Mouse (Mus musculus): ENCODE measurements at regions not wholly inside any gene's neighbourhood (a gene's known extent, or its start where the extent isn't known, plus 50 kb on each side); places are given as distances from the start of the nearest gene placed in this dataset.
A peak's percentile ranks its signal among the peaks of the same experiment; 100 is the strongest.

DNA sequence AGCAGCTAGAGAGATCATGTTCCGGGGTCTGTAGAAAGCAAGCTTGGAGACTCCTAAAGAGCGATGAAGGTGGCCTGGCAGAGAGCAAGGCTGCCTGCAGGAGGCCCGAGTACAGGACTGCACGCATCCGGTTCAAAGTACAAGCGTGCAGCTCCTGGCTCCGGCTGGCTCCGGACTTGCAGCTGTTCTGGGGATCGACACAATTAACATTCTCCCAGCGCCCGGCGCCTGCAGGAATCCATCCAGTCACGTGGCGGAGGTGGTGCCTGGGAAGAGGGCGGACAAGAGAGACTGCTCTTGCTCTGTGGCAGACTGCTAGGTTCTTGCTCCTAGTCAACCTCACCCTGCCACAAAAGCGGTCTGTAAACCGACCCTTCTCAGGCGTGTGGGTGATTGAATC, 86.9 kb downstream of the Bdh1 start:
- Histone ChIP-seq H3K4me2 (peak overlapping the region; percentile 63), H3K27me3 (replicated peaks) (no peaks in the 10 kb centered on the region), H3K9me3 (replicated peaks) (no peaks in the 10 kb centered on the region), H3K4me3 (peak overlapping the region; percentile 15), H3K27ac (ENCODE audit: poor library complexity, severe bottlenecking) (peak overlapping the region; percentile 83), H3K4me1 (replicated peaks) (peaks cover 34% of the 10 kb centered on the region), H3K36me3 (no peaks in the 10 kb centered on the region), H3K9ac (peak overlapping the region; percentile 42)
- peak; percentile 81 for ATAC-seq (ENCODE audit: insufficient number of reproducible peaks, low FRiP score)
- WGBS: 1% methylated on average over 18 of the region's 18 CpGs

DNA sequence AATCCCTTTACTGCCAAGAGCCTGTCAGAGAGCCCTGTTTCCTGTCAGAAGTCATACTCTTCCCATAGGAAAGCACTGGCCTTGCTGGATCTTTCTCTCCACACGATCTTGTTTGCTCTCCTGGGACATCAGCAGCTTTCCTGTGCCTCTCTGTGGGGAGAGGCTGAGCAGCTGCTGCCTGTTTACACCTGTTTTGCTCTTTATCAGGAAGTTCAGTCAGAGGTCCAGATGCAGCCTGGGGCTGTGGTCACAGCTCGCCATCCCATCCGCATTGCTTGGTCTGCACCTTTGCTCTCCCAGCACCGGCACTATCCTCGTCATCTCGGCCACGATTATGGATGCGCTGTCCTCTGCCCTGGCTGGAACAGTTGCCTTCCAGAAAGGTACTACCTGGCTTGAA, 88.0 kb downstream of the Bdh1 start:
- Histone ChIP-seq H3K9ac (no peak overlapping the region), H3K27ac (ENCODE audit: poor library complexity, severe bottlenecking) (no peak overlapping the region), H3K4me3 (no peak overlapping the region), H3K27me3 (replicated peaks) (no peaks in the 10 kb centered on the region), H3K4me2 (no peak overlapping the region), H3K36me3 (no peaks in the 10 kb centered on the region), H3K4me1 (replicated peaks) (peaks cover 29% of the 10 kb centered on the region), H3K9me3 (replicated peaks) (no peaks in the 10 kb centered on the region)
- 78% methylated on average over 8 of the region's 8 CpGs for WGBS
- no peak for ATAC-seq (ENCODE audit: insufficient number of reproducible peaks, low FRiP score)

DNA sequence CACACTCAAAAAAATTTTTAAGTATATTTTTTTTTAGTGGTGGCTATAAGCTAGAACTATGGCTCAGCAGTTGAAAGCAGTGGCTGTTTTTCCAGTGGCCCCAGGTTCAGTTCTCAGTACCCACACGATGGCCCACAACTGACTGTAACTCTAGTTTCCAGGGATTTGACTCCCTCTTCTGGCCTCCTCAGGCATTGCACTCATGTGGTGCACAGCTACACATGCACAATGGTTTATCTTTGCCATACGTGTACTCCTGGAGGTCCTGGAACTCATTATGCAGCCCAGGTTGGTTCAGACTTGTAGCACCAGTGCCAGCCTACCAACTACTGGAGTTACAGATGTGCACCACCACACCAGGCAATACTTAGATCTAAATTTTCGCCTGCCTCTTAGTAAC, 96.7 kb downstream of the Bdh1 start:
- WGBS: 91% methylated on average over 3 of the region's 3 CpGs

DNA sequence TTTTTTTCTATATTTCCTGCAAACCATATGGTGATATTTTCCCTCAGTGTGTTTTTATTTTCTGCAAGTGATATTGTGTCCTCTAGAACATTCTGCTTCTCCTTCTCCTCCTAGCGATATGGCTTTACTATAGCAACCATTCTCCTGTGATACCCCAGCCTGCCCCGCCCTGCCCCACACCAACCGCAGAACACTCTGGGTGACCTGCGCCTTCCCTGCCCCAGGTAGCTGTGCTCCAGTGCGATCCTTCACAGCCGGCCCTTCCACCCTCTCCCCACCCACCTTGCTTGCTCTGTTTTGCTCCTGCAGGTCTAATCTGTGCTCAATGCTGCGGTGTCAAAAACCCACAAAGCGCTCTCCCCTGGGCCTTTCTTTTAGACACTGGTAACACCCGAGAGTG, 98.0 kb downstream of the Bdh1 start:
- 76% methylated on average over 9 of the region's 9 CpGs for WGBS
- H3K9me3 ChIP-seq (replicated peaks): no peaks in the 10 kb centered on the region
- no peak overlapping the region for H3K4me3 ChIP-seq
- no peaks in the 10 kb centered on the region for H3K27me3 ChIP-seq (replicated peaks)
- no peak for ATAC-seq (ENCODE audit: insufficient number of reproducible peaks, low FRiP score)
- no peak overlapping the region for H3K27ac ChIP-seq (ENCODE audit: poor library complexity, severe bottlenecking)
- H3K36me3 ChIP-seq: no peaks in the 10 kb centered on the region
- H3K4me2 ChIP-seq: no peak overlapping the region
- no peaks in the 10 kb centered on the region for H3K4me1 ChIP-seq (replicated peaks)
- no peak overlapping the region for H3K9ac ChIP-seq

More for the DNA sequence above, 96.7 kb downstream of the Bdh1 start:
- Histone ChIP-seq H3K9me3 (replicated peaks) (no peaks in the 10 kb centered on the region), H3K4me3 (no peak overlapping the region), H3K36me3 (no peaks in the 10 kb centered on the region), H3K27me3 (replicated peaks) (no peaks in the 10 kb centered on the region), H3K9ac (no peak overlapping the region), H3K4me2 (no peak overlapping the region), H3K27ac (ENCODE audit: poor library complexity, severe bottlenecking) (no peak overlapping the region), H3K4me1 (replicated peaks) (no peaks in the 10 kb centered on the region)
- no peak for ATAC-seq (ENCODE audit: insufficient number of reproducible peaks, low FRiP score)

DNA sequence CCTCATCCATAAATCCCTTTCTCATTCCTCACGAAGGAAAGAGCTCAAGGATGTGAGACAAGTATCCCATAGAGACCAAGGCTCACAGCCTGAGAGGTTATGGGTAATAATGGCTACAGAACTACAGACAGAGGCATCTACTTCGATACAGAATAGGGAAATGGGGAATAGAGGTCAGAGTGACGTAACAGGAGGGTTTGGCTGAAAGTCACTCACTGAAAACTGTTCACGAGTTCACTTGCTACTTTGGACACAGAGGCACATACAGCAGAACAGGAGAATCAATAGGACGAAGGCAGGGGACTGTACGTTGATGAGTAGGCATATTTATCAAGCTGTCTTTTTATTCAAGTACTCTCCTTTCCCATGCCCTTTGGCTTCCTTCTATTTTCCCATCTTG, 99.7 kb downstream of the Bdh1 start:
- WGBS: 80% methylated on average over 6 of the region's 6 CpGs

DNA sequence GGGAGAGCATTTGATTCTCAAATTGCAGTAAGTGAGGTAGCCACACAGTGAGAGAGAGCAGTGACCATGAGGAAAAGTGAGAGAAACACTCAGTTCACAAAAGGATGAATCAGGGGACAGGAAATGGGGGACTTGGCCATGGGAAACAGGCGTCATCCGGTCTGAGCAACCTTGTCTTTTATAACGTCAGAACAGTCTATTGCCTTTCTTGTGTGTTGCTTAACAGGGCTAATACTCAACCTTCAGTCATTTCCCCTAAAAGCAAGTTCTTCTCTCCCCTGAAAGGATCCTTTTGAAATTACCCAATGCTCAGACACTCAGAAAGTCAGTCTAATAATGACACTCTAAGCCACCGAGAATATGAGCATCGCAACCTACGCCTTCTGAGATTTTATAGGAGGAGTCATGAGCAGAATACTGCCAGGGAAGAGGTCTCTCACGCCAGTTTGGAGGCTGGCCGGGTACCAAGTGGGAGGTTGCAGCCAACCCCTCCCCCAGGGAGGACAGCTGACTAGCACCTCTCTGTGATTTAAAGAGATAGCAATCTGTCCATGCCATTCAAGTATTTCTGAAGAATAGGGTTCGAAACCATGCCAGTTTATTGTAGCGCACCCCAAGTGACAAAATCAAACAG, 104.7 kb downstream of the Bdh1 start:
- no peak overlapping the region for H3K4me3 ChIP-seq
- no peak overlapping the region for H3K27ac ChIP-seq (ENCODE audit: poor library complexity, severe bottlenecking)
- no peaks in the 10 kb centered on the region for H3K27me3 ChIP-seq (replicated peaks)
- H3K36me3 ChIP-seq: no peaks in the 10 kb centered on the region
- no peak for ATAC-seq (ENCODE audit: insufficient number of reproducible peaks, low FRiP score)
- H3K9me3 ChIP-seq (replicated peaks): no peaks in the 10 kb centered on the region
- H3K9ac ChIP-seq: no peak overlapping the region
- H3K4me1 ChIP-seq (replicated peaks): no peaks in the 10 kb centered on the region
- no peak overlapping the region for H3K4me2 ChIP-seq
- WGBS: 73% methylated on average over 10 of the region's 10 CpGs

More for the DNA sequence above, 99.7 kb downstream of the Bdh1 start:
- H3K9ac ChIP-seq: no peak overlapping the region
- no peak for ATAC-seq (ENCODE audit: insufficient number of reproducible peaks, low FRiP score)
- H3K4me3 ChIP-seq: no peak overlapping the region
- H3K27ac ChIP-seq (ENCODE audit: poor library complexity, severe bottlenecking): no peak overlapping the region
- no peak overlapping the region for H3K4me2 ChIP-seq
- no peaks in the 10 kb centered on the region for H3K4me1 ChIP-seq (replicated peaks)
- H3K27me3 ChIP-seq (replicated peaks): no peaks in the 10 kb centered on the region
- H3K36me3 ChIP-seq: no peaks in the 10 kb centered on the region
- no peaks in the 10 kb centered on the region for H3K9me3 ChIP-seq (replicated peaks)

DNA sequence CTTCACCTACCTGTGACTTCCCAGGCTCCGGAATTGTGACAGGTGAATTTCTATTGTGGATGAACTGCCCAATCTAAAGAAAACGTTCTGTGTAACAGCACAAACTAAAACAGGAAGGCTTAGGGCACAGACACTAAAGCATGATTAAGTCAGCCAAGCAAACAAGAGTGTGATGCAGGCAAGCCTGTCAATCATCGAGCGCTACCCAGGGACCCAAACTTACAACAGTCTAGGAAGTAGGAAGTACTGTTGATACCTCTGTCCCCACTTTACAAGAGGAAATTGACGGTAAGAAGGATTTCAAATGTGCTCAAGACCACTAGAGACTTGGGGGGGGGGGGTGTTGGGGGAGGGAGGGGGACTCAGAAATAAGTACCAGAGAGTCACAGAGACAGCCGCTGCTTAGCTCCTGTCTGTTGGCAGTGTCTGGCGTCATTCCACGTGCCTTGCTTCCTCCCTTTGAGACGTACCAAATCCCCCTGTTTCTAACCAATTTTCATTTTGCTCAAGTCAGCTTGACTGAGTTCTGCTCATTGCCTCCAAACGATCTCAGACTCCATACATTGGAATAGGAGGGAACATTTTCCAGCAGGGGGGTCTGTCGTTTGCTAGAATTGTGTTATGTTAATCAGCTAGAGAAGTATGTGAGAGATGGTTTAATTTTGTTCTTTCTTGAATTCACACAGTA, 106.7 kb downstream of the Bdh1 start:
- 64% methylated on average over 11 of the region's 11 CpGs for WGBS
- no peak overlapping the region for H3K4me3 ChIP-seq
- H3K27me3 ChIP-seq (replicated peaks): no peaks in the 10 kb centered on the region
- H3K4me2 ChIP-seq: no peak overlapping the region
- no peaks in the 10 kb centered on the region for H3K36me3 ChIP-seq
- no peak for ATAC-seq (ENCODE audit: insufficient number of reproducible peaks, low FRiP score)
- no peak overlapping the region for H3K27ac ChIP-seq (ENCODE audit: poor library complexity, severe bottlenecking)
- H3K9me3 ChIP-seq (replicated peaks): no peaks in the 10 kb centered on the region
- H3K9ac ChIP-seq: no peak overlapping the region
- H3K4me1 ChIP-seq (replicated peaks): peaks cover 18% of the 10 kb centered on the region

DNA sequence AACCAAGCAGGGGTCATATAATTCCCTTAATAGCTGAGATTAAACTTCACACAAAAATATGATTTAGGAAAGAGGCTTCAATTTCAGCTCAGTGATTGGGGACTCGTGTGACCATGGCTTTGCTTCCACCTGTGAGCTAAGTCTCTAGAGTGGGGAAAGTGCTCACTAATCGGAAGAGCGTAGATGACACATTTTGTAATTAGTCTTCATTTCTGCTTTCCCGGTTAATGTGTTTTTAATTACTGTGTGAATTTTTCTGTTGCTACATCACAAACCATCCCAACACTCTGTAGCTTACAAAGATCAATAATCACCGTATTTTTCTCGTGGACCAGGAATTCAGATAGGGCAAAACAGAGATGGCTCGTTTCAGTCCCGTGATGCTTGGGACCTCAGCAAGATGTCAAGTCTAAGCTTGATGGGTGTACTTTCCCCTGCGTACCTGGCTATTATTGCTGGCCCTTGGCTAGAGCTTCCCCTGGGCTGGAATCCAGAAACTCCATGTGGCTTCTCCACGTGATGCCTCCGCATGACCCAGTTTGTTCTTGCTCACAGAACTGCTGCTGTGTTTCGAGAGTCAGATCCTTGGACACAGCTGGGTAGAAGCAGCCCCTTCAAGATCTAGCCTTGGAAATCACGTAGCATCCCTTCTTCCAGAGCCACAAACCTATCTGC, 107.3 kb downstream of the Bdh1 start:
- no peak for ATAC-seq (ENCODE audit: insufficient number of reproducible peaks, low FRiP score)
- H3K9me3 ChIP-seq (replicated peaks): no peaks in the 10 kb centered on the region
- no peak overlapping the region for H3K9ac ChIP-seq
- H3K4me3 ChIP-seq: no peak overlapping the region
- H3K4me2 ChIP-seq: no peak overlapping the region
- no peaks in the 10 kb centered on the region for H3K27me3 ChIP-seq (replicated peaks)
- H3K27ac ChIP-seq (ENCODE audit: poor library complexity, severe bottlenecking): no peak overlapping the region
- 86% methylated on average over 13 of the region's 13 CpGs for WGBS
- H3K36me3 ChIP-seq: no peaks in the 10 kb centered on the region
- peaks cover 20% of the 10 kb centered on the region for H3K4me1 ChIP-seq (replicated peaks)

DNA sequence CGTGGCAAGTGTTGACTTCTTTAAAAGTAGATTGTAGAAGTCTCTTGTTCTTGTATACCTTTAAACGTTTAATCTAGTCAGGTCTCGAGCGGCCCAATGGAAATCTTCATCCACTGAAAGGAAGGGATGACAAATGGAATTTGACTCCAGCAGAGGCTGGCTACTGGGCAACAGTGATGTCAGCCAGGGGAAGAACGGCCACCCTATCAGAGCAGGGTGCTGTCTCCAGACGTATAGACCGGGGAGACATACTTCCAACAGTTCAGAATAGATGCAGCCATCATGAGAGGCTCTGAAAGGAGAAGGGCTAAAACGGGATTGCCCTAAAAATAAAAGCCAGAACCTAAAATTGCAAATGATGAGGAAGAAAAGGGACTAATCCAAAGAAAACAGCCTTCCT, 108.0 kb downstream of the Bdh1 start:
- no peak overlapping the region for H3K9ac ChIP-seq
- no peak overlapping the region for H3K4me2 ChIP-seq
- no peaks in the 10 kb centered on the region for H3K27me3 ChIP-seq (replicated peaks)
- ATAC-seq (ENCODE audit: insufficient number of reproducible peaks, low FRiP score): no peak
- WGBS: 72% methylated on average over 8 of the region's 8 CpGs
- no peak overlapping the region for H3K27ac ChIP-seq (ENCODE audit: poor library complexity, severe bottlenecking)
- H3K9me3 ChIP-seq (replicated peaks): no peaks in the 10 kb centered on the region
- peaks cover 20% of the 10 kb centered on the region for H3K4me1 ChIP-seq (replicated peaks)
- no peak overlapping the region for H3K4me3 ChIP-seq
- H3K36me3 ChIP-seq: no peaks in the 10 kb centered on the region

DNA sequence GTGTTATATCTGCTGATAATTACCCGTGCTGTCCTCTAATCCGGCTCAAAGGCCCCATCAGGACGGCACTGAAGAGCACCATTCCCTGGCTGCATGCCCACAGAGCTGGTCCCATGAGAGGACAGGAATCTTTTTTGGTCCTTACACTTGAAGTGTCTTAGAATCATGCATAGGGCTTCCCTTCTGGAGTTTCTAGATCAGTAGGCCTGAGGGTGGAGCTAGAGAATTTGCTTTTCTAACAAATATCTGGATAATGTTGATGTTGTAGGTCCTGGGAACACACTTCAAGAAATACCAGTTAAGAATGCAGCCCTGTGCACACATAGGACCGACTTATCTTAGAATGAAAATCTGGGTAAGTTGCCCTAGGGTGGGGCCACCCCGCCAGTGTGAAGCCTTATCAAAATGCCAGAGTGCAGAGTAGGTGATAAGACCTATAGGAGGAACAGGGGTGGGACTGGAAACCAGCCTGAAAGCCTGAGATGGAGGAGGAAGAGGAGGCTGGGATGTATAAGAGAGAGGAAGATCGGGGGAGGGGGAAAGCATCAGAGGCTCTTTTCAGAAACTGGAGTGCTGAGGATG, 111.2 kb downstream of the Bdh1 start:
- H3K9ac ChIP-seq: no peak overlapping the region

DNA sequence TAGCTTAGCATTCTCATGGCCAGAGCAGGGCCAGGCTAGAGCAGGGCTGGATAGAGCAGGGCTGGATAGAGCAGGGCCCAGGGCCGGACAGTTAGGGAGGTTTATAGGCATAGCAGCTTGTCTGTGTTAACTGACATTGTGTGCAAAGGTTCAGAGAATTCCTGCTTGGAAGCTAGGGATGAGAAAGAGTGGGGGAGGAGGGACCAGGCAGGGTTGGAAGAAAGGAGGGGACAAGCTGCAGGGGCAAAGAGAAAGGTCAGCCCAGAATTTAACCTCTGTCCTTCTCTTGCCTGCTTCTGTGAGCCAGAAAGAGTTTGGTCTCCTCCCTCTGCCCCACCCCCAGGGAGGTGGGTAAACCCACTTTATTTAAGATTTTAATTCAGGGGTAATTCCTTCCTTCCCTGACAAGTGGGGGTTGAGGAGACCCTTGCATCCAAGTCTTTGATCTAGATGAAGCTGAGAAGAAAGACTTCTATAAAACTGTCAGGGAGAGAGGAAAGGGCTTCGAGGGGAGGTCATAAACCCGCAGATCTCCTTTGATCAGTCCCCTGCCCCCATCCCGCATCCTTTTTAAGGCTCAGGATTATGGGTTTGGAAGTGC, 112.9 kb downstream of the Bdh1 start:
- H3K4me3 ChIP-seq: no peak overlapping the region
- peaks cover 20% of the 10 kb centered on the region for H3K4me1 ChIP-seq (replicated peaks)
- H3K27me3 ChIP-seq (replicated peaks): no peaks in the 10 kb centered on the region
- no peak for ATAC-seq (ENCODE audit: insufficient number of reproducible peaks, low FRiP score)
- H3K4me2 ChIP-seq: no peak overlapping the region
- no peaks in the 10 kb centered on the region for H3K9me3 ChIP-seq (replicated peaks)
- no peak overlapping the region for H3K27ac ChIP-seq (ENCODE audit: poor library complexity, severe bottlenecking)
- 41% methylated on average over 4 of the region's 4 CpGs for WGBS
- no peak overlapping the region for H3K9ac ChIP-seq
- H3K36me3 ChIP-seq: no peaks in the 10 kb centered on the region

More for the DNA sequence above, 111.2 kb downstream of the Bdh1 start:
- Histone ChIP-seq H3K4me1 (replicated peaks) (peaks cover 20% of the 10 kb centered on the region), H3K27me3 (replicated peaks) (no peaks in the 10 kb centered on the region), H3K36me3 (no peaks in the 10 kb centered on the region), H3K9me3 (replicated peaks) (no peaks in the 10 kb centered on the region), H3K4me3 (no peak overlapping the region), H3K4me2 (no peak overlapping the region), H3K27ac (ENCODE audit: poor library complexity, severe bottlenecking) (no peak overlapping the region)
- WGBS: 20% methylated on average over 6 of the region's 6 CpGs
- peak; percentile 61; the same call in 1 of the 2 replicates for ATAC-seq (ENCODE audit: insufficient number of reproducible peaks, low FRiP score)

Measured in heart, embryonic 12.5 days (tissue).